8 mouse cellular contexts compared by ENCODE assay signal in genomic region chr13:97240965-97241786, GRCm38 (mm10). TPM values are rescaled to one million over a fixed set of nuclear protein-coding genes. Genes with fewer than 3 reads are reported as not detected.
DNase-seq lines count a peak whose midpoint lies in the region; ATAC-seq and TF ChIP-seq lines count a peak whose summit lies in the region.

Gene Enc1, plus strand, starts transcription at chr13:97241105.

- peak within 1 kb of the TSS; percentile 92 for H3K9ac ChIP-seq in hindbrain, embryonic 16.5 days (ENCODE audit: low read depth, low read length)

- no peaks in the 10 kb centered on the region for H3K27me3 ChIP-seq in hindbrain, embryonic 16.5 days (replicated peaks; ENCODE audit: control insufficient read depth, insufficient read depth, low read length)

- intact Hi-C loops in gastrocnemius, adult 2 months (cut with DNase I), result loop anchor here (5.0 to 10.0 kb wide), 2 partner anchors 66 to 204 kb away; no protein-coding TSS in a partner anchor

- peak; percentile 88 for ATAC-seq in activated CD4-positive, CD25-positive, alpha-beta regulatory T cell, adult 4 months
- ATAC-seq in hindbrain, embryonic 16.5 days, result peak; percentile 91

- peaks cover 35% of the 10 kb centered on the region for H3K4me1 ChIP-seq in hindbrain, embryonic 16.5 days (ENCODE audit: control insufficient read depth, insufficient read depth, low read depth, low read length)

- peak within 1 kb of the TSS; percentile 94 for H3K4me3 ChIP-seq in gastrocnemius, adult 2 months
- peak within 1 kb of the TSS; percentile 90 for H3K4me3 ChIP-seq in hindbrain, embryonic 16.5 days (ENCODE audit: low read length)
- peak within 1 kb of the TSS; percentile 44 for H3K4me3 ChIP-seq in macrophage (ENCODE audit: inconsistent target)

- TF ChIP-seq CTCF in gastrocnemius, adult 2 months (IDR thresholded peaks at IDR 0.05), result peak; percentile 77

- H3K9me3 ChIP-seq in hindbrain, embryonic 16.5 days (ENCODE audit: control insufficient read depth, low read length), result no peaks in the 10 kb centered on the region

- peaks cover 6% of the 10 kb centered on the region for H3K36me3 ChIP-seq in hindbrain, embryonic 16.5 days (ENCODE audit: control insufficient read depth, insufficient read depth, low read length)
- peaks cover 14% of the 10 kb centered on the region for H3K36me3 ChIP-seq in macrophage (ENCODE audit: inconsistent target)

- H3K79me2 ChIP-seq in macrophage (ENCODE audit: inconsistent target), result peaks cover 47% of the 10 kb centered on the region

- H3K27ac ChIP-seq in gastrocnemius, adult 2 months, result peak within 1 kb of the TSS; percentile 95
- H3K27ac ChIP-seq in hindbrain, embryonic 16.5 days (ENCODE audit: low read depth, low read length), result peak within 1 kb of the TSS; percentile 96
- peak within 1 kb of the TSS; percentile 83 for H3K27ac ChIP-seq in macrophage

- peak; percentile 72 to 88 for DNase-seq in cerebellum, postnatal 4 days (ENCODE audit: low spot score in 2 of 2)
- DNase-seq in gastrocnemius, adult 2 months, result peak; percentile 93
- DNase-seq in left cerebral cortex, adult 18-20 months (ENCODE audit: low spot score in 2 of 2), result peak; percentile 86 to 91
- DNase-seq in right cerebral cortex, adult 2 months (ENCODE audit: low spot score in 2 of 2), result peak; percentile 87 to 89
- peak; percentile 54 for DNase-seq in urinary bladder, postnatal 10 days (ENCODE audit: low spot score)

- under 1% methylated on average over 77 of the region's 89 CpGs for WGBS in hindbrain, embryonic 16.5 days
- WGBS in macrophage (ENCODE audit: missing documents), result under 1% methylated on average over 72 of the region's 89 CpGs

- peak within 1 kb of the TSS; percentile 91 for H3K4me2 ChIP-seq in hindbrain, embryonic 16.5 days (ENCODE audit: low read length)

RNA-seq across cellular contexts. Expression of gene Enc1, which starts in this region (rescaled TPM):
- 1 to 10 TPM; 3.0 to 3.8 TPM for polyA plus RNA-seq in activated CD4-positive, CD25-positive, alpha-beta regulatory T cell, adult 4 months (2017; shearing (Covaris generic))
- total RNA-seq in gastrocnemius, adult 2 months (2021), result 1 to 10 TPM; 1.1 to 4.8 TPM
- polyA plus RNA-seq in hindbrain, embryonic 16.5 days (2015; fragmentation: Nextera tagmentation; extraction: Ambion mirVana), result 66.3 and 67.6 TPM in 2 replicates
- 100 to 1,000 TPM; 640 to 678 TPM for total RNA-seq in left cerebral cortex, adult 18-20 months (2021)
- total RNA-seq in macrophage (2018; cell fraction: chromatin; rRNA removed), result 10 to 100 TPM in 2 of 26 experiments, 1 to 10 TPM in 21, under 1 TPM in 3; 0.89 to 12.9 (median 2.6) TPM
- total RNA-seq in macrophage (2018; cell fraction: cytosol; rRNA removed), result 10 to 100 TPM in 12 of 26 experiments, 1 to 10 TPM in 14; 2.9 to 22.2 (median 7.3) TPM
- total RNA-seq in macrophage (2018; cell fraction: nucleus; rRNA removed), result 10 to 100 TPM in 7 of 26 experiments, 1 to 10 TPM in 19; 3.0 to 22.6 (median 7.3) TPM
- polyA plus RNA-seq in macrophage (2018), result 8.5 to 16.0 TPM (median 15.6 TPM) in 3 replicates

Comparison
In these comparisons a context has a peak if more than half of its experiments do, and no peak if none do; other contexts are left out.
1. Peak in every context shown above with its lines: DNase-seq, ATAC-seq, H3K4me3 ChIP-seq and H3K27ac ChIP-seq.
2. RNA of gene Enc1 (total RNA-seq): 640 to 678 TPM in left cerebral cortex, adult 18-20 months; 1.1 to 4.8 TPM in gastrocnemius, adult 2 months; every median in the first group is over 100 times any median in the second.
3. H3K4me3 ChIP-seq: peak in every context shown above with its lines; median percentile 94 in gastrocnemius, adult 2 months; 90 in hindbrain, embryonic 16.5 days; 44 in macrophage.